Mouse (Mus musculus) left cerebral cortex, adult 2 months (tissue): Measurements from ENCODE around the gene Fuz. TPM values are rescaled to one million over a fixed set of nuclear protein-coding genes. Genes with fewer than 3 reads are reported as not detected.

Experiments
- DNase-seq, 2 experiments: peaks; one replicate each; pipeline ENCODE4 v3.0.0; 2021 to 2022; ENCODE audit warnings: low spot score in 2 of 2, mixed read lengths in 1 of 2; ENCODE audit errors: extremely low spot score in 1 of 2
- H3K27ac ChIP-seq: fragments of 200-600 bp; 2 replicates; pipeline ENCODE4 v1.8.1; 2022
- H3K4me3 ChIP-seq: fragments of 200-600 bp; 2 replicates; pipeline ENCODE4 v1.8.1; 2022
- CTCF ChIP-seq: fragments of 200-600 bp; IDR thresholded peaks from 2 replicates; pipeline ENCODE4 v1.8.1; 2022; ENCODE audit warnings: antibody characterized with exemption, mild to moderate bottlenecking, moderate library complexity
- intact Hi-C: fragments of 180-260 bp; cut with DNase I; formaldehyde crosslinking; loops from one replicate; pipeline ENCODE4 v1.15.1; 2025
- total RNA-seq, 2 experiments: library from RNA; stranded (reverse); gene quantifications; 2 replicates each; pipeline ENCODE4 v1.2.3; 2021

The Fuz gene
- total RNA-seq, 2 experiments from 2014 or later = 23.4 to 24.1 TPM

DNA sequence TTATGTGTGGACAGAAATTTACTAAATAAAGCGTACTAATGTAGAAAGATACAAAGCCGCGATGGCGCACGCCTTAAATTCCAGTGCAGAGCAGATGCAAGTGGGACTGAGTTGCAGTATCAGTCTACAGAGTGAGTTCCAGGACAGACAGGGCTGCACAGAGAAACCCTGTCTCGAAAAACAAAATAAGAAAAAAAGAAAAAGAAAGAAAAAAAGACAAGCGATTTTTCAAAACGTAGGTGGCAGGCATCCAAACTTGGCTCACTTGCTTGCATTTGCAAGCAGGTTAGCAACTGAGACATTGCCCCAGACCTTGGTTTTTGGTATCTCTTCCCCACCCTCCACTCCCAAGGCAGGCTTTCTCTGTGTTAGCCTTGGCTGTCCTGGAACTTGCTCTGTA is 2.7 kb upstream of the Fuz start:
- peak overlapping the region; percentile 100 for H3K27ac ChIP-seq
- H3K4me3 ChIP-seq = peak overlapping the region; percentile 89
- DNase-seq = no peak
- intact Hi-C loops = no loop called here
- TF ChIP-seq CTCF = no peak

DNA sequence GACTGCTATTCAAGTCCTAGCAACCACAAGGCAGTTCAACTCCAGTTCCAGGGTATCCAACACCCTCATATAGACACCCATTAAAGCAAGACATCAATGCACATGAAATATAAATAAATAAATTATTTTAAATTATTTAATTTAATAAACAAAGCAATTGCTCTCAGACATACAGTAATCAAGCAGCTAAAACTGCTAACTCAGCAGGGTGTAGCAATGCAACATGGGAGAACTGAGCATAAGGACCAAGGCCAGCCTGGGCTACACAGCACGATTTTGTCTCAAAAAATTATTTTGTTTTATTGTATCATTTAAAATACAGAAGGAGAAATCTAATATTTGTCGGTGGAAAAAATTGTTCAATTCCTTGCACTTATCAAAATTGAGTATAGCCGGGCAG is 1.7 kb upstream of the Fuz start:
- H3K27ac ChIP-seq = peak overlapping the region; percentile 100
- no peak for DNase-seq
- no peak for TF ChIP-seq CTCF
- H3K4me3 ChIP-seq = no peak overlapping the region
- intact Hi-C loops = no loop called here

DNA sequence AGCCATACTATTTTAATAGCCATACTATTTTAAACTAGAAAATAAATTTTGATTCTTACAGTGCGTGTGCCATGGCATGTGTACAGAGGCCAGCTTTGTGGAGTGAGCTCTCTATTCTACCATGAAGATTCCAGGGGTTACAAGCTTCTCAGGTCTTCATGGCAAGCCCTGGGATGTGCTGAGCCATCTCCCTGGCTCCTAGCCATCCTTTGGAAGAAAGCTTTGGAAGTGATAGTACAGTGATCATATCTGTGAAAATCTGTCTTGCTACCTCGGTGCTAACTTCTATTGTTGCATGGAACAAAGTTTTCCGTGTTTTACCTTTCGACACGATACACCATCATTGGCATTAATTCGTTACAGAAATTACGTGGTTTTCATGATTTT is 680 bp upstream of the Fuz start:
- DNase-seq = no peak
- Histone ChIP-seq H3K4me3 (peak overlapping the region; percentile 59), H3K27ac (peak overlapping the region; percentile 93)
- no peak for TF ChIP-seq CTCF
- intact Hi-C loops = no loop called here

DNA sequence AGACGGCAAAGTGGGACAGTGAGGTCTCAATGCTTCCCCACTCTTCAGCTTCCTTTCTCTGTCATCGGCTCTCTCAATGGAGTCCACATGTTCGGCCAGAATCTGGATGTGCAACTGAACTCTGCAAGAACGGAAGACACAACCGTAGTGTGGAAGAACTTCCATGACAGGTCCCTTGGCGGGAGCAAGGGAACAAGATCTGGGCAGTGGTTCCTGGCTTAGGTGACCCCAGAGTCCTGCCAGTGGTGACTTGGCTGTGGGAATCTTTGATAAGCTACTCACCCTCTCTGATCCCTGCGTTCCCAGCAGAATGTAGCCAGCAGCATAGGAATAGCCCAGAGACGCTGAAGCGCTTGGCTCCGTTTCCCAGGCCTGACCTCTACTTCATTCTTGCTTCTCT is 620 bp downstream of the Fuz start:
- peak overlapping the region; percentile 59 for H3K4me3 ChIP-seq
- no peak for TF ChIP-seq CTCF
- intact Hi-C loops = loop anchor here (1.0 kb wide), 1 partner anchor 27 kb away; the partner anchor contains the start of gene Ptov1
- no peak for DNase-seq
- peak overlapping the region; percentile 93 for H3K27ac ChIP-seq

DNA sequence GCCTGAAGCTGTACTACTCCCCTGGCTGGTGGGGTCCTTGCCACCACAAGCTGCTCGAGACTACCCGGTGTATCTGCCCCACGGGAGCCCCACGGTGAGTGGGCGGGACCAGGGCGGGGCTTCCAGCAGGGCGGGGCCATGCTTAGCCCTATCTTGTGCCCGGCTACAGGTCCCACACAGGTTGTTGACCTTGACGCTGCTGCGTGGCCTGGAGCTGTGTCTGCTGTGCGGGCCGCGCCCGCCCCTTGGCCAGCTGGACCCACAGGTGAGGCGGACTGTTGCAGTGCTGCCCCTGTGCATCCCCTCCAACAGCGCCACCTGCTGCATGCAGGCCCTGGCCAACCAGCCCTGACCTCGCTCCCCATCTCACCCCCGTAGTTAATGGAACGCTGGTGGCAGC is 2.7 kb downstream of the Fuz start:
- intact Hi-C loops = no loop called here
- Histone ChIP-seq H3K4me3 (no peak overlapping the region), H3K27ac (no peak overlapping the region; the same call in 1 of the 2 replicates)
- DNase-seq = no peak
- peak; percentile 27 for TF ChIP-seq CTCF

DNA sequence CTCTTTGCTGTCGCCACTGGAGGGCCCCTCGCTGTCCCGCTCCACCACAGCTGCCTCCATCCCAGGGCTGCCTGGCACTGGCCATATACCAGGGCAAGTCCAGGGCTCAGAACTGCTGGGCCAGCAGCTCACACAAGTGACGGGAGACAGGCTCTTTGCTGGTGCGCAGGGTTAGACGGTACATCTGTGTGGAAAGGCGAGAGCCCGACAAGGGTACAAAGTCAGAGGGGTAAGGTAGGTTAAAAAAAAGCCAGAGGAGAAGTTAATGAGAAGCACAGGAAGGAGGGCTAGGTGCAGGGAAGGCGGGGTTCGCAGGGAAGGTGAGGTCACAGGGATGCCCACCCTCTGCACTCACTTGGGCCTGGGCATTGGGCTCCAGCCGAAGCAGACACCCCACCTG is 4.8 kb downstream of the Fuz start:
- Histone ChIP-seq H3K4me3 (no peak overlapping the region), H3K27ac (peak overlapping the region; percentile 61)
- intact Hi-C loops = loop anchor here (5.0 kb wide), 1 partner anchor 57 kb away; no protein-coding TSS in a partner anchor
- no peak for TF ChIP-seq CTCF
- DNase-seq = no peak

DNA sequence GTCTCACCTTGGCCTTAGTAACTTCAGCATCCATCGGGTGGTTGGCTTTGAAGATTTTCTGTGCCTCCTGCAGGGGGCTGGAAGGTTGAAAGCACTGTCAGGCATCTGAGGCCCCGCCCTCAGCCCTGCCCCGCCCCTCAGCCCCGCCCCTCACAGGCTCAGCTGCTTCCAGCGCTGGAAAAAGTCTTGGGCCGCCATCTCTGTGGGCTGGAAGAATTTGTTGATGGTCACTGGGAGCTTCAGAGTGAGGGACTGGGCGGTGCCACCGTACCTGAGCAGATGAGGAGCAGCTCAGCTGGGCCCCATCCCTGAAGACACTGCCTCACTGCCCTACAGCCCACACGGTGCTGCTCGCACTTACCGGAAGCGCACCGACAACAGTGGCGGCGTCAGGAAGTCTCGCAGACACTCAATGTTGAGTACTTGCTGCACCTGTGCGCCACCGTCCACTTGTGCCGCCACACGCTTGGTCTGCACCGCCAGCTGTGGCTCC is 5.4 kb downstream of the Fuz start:
- peak; percentile 28 for TF ChIP-seq CTCF
- intact Hi-C loops = loop anchor here (5.0 kb wide), 1 partner anchor 56 kb away; no protein-coding TSS in a partner anchor
- DNase-seq = no peak
- Histone ChIP-seq H3K27ac (peak overlapping the region; percentile 61), H3K4me3 (no peak overlapping the region)

DNA sequence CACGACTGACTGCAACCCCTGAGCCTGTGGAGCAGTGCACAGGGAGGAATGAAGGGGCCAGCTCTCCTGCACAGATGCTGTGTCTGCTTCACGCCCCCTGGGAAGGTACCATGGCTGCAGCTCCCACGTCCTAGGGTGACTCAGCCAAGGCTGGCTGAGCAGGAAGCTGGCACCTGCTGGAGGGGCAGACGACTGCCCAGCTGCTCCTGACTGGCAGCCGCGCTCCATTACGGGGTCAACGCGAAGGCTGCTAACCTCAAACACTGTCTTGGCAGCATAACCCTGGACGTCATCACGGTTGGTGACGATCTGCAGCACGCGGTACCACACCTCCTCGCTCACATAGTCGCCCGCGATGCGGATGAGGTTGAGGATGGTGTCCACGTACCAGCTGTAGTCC is 9.6 kb downstream of the Fuz start:
- Histone ChIP-seq H3K27ac (peak overlapping the region; percentile 70), H3K4me3 (no peak overlapping the region)
- peak in 1 of 2 experiments; percentile 68 for DNase-seq
- TF ChIP-seq CTCF = no peak
- intact Hi-C loops = no loop called here

DNA sequence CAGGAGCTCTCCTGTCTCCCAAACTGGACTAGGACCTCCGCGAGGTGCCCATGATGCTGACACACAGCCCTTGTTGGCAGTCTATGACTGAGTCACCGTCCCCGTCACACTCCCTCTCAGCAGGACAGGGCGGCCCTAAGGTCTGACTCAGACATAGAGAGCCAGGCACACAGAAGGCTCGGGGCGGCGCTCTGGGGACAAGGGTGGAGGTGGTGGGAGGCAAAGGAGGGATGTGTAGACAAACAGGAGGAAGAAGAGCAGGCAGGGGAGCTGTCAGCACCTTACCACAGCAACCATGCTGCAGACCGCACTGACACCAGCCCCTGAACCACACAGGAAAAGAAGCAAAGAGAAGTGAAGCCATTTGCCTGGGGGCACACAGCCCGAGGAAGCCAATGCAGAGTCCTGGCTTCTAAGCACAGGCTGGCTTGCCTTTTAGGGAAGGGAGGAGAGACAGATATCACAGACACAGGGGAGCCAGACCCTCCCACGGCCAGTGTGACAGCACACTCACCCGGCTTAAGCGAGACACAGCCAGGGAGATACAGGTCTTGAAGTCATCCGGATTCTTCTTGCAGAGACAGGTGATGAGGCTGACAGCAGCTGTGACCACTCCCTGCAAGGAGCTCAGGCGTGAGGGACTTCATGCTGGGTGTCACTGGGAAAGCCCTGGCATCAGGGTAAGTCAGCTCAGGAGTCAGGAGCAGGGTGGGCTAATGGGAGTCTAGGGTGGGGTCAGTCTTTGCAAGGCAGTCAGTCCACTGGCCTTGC is 13.0 kb downstream of the Fuz start:
- no peak for TF ChIP-seq CTCF
- Histone ChIP-seq H3K4me3 (no peak overlapping the region), H3K27ac (peak overlapping the region; percentile 64)
- intact Hi-C loops = no loop called here
- DNase-seq = no peak

DNA sequence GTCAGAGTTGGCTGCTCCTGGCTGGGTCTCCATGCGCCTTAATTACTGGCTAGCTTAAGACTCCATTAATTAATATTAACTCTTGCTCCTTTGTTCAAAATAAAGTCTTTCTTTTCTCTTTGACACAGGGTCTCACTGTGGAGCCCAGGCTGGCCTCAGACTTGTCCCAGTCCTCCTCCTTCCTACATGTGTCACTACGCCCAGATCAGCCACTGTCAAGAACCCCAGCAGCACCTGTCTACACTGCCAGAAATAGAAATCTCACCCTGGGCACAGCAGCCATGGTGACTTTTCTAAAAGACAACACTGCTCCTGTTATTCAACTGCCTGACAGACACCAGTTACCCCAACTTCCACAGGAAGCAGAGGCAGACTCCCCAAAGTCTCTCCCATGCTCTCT is 18.5 kb downstream of the Fuz start:
- no peak for TF ChIP-seq CTCF
- DNase-seq = no peak
- H3K27ac ChIP-seq = no peak overlapping the region
- intact Hi-C loops = no loop called here
- H3K4me3 ChIP-seq = no peak overlapping the region

DNA sequence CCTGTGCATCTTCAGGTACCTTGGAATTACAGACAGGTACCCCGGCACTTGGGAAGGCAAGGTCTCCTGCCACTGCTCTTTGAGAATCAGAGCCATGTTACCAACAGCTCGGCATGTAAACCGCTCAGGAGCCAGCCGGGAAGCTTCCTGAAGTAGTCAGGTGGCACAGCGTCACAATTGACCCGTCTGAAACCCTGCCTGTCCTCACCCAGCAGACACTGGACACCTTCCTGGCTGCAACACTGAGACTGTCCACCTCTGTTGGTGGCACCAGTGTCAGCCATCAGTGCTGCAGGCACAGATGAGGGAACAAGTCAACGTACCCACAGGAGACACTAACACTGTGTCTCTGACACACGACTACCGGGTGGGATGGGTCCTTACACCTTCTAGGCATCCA is 19.4 kb downstream of the Fuz start:
- no peak overlapping the region for H3K27ac ChIP-seq
- no peak for DNase-seq
- TF ChIP-seq CTCF = no peak
- intact Hi-C loops = no loop called here
- H3K4me3 ChIP-seq = no peak overlapping the region

DNA sequence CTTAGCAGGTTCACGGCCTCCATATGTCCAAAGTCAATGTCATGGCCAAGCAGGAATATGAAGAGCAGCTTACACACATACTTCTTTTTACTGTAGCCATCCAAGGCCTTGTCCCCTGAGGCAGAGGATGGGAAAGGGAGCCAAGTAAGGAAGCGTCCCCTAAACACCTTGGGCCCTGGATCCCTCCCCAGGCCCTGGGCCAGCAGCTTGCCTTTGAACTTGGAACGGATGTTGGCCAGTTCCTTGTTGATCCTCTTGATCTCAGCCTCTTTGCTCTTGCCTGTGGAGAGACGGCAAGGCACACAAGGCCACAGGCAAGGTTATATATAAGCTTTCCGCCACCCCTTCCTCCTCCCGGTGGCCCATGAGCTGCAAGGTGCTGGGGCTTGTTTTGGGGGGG is 20.3 kb downstream of the Fuz start:
- intact Hi-C loops = no loop called here
- H3K4me3 ChIP-seq = no peak overlapping the region
- DNase-seq = no peak
- no peak overlapping the region for H3K27ac ChIP-seq
- TF ChIP-seq CTCF = no peak

DNA sequence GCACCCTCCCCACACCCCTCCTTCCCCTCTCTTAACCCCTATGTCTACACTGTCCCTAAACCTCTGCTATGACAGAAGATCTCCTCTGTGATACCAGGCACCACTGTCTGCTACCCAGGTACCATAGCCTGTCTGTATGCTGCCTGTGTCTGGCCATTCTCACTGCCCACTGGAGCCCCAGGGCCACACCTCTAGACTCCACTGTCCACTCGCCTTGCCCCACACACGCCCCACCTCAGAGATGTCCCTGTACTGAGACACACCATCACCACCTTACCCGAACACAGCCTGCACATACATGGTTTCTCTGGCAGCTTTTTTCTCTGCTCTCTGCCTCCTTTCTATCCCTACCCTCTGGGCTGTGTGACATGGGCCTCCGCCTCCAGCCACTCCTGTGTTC is 21.0 kb downstream of the Fuz start:
- Histone ChIP-seq H3K27ac (peak overlapping the region; percentile 85; the same call in 1 of the 2 replicates), H3K4me3 (no peak overlapping the region)
- intact Hi-C loops = no loop called here
- no peak for TF ChIP-seq CTCF
- DNase-seq = no peak
